Mouse (Mus musculus): ENCODE data around the gene Oscar. TPM values are rescaled to one million over a fixed set of nuclear protein-coding genes. Genes with fewer than 3 reads are reported as not detected.

Oscar gene
- polyA plus RNA-seq (2015; fragmentation: Nextera tagmentation; extraction: Ambion mirVana), result 0.11 and 0.63 TPM in 2 replicates

DNA sequence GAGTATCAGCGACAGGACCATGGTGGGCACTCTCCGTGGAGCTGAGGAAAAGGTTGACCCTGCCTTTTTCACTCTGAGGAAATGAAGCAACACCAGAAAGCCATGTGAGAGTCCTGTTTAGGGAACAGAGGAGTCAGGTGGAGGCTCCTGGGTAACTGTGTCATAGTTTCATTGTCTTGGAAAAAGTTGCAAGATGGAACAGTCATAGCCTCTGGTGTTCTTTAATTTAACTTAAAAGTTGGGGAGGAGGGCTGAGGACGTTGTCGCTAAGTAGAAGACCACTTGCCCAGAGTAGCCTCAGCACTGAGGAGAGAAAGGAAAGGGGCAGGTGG is at the start of gene Oscar:
TSS of gene Oscar (minus strand) at position 101 of the 332 bp plus-strand sequence.

DNA sequence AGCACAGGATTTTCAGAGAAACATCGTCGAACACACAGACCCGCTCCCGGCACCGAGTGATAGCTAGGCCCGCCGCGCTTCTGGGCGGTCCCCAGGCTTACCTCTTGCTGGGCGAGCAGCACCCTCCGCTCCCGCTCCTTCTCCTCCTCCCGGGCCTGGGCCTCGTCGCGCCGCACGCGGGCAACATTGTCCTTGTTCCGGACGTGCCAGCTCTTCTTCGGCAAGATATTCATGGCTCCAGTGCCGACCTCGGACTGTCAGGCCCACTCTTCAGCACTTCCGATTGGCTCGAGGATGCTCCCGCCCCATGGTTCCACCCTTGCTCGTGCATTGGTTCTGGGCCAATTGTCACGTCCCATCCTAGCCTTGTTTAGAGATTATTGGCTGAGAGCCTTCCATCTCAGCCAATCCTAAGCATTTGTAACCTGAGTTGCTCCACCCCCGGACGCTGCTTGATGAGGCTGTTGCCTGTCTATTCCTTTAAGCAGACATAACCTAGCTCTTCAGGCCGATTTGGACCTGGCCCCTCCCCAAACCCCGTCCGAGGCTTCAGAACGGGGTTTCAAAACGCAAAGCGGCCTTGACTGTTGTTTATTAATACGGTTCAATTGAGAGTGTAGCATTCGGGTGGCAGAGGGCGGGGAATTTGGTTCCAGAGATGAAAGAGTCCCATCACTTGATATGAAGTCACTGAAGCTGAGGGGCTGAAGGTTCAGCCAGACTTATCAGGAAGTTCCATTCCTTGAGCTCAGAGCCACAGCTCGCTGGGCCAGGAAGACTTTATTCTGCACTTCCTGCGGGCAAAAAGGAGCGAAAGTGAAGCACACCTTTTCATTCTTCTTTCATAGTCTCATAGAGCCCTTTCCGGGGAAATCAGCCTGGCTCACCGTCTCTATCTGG is 49.5 kb upstream of the Oscar start, which contains the start of gene Leng1:
TSS of gene Leng1 (minus strand) at position 626 of the 900 bp plus-strand sequence.

DNA sequence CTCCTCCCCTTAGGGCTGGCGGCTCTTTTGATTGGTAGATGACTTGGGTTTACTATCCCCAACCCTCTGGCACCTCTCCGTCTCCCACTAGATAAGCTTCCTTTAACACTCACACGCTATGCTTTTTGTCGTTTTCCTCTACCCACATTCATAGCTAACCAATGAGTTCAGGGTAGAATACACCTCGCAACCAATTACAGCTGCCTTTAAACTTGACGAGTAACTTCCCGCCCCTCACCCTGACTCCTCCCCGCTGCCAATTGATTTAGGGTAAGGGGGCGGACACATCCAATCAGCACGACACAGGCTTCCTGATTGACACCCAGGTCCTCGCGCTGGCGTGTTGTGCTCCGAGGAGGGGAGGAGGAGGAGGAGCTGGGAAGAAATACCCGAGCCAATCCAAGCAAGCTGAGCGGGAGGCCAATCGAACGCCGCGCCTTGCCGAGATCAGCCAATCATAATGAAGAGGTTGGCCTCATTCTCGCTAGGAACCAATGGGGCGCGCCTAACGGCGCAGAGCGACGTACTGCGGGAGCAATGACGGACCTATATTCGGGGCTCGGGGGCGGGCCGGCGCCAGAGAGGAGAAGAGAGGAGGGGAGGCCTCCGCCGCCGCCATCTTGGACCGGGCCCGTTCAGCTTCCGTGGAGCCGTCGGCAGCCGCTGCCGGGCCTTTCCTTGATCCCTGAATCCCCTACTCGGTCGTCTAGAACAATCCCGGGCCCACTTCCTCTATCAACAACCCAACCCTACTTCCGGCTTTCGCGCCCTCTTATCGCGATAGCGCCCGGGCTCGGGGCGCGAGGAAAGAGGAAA is 28.9 kb upstream of the Oscar start, which contains the start of gene Cnot3:
TSS of gene Cnot3 (plus strand) at position 597 of the 816 bp plus-strand sequence.

DNA sequence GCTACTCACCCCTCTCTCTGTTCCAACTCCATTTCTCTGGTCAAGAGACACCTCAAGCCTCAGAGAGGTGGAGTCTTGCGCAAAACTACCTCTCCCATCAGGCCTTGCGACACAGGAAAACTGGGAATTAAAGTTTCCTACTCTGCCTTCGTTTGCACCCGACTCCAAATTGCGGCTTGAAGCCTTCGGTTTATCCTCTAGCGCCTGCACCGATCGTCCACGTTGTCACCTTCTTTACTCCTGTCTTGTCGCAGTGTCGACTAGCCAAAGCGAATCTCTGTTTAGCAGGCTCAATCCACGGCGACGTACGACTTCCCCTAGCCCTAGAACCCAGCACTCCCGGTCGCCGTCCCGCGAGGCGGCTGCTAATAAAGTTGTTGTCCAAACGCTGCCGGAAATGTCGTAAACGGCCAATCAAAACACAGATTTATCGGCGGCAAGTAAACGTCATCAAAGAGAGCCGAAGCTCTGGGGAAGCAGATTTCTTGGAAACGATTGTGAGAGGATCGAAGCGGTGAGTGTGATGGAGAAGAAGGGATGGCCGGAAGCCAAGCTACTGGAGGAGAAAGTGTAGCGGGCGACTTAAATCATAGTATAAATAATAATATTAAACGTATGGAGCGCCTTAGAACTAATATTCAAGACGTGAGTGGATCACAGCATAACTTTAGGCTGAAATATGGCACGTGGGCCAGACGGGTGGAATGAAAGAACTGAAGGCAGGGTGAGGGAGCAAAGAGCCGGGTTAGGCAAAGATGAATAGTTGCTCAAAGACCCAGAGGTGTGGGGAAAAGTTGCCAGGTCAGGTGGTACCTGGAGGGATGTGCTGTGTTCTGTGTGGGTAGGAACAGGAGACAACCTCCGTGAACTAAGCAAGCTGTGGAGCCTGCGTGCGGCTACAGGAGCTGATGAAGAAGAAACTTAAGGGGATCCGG is 13.9 kb upstream of the Oscar start, which contains the start of the genes Tfpt and Prpf31:
TSS of gene Tfpt (minus strand) at position 387 of the 935 bp plus-strand sequence.
TSS of gene Prpf31 (plus strand) at position 443 of the 935 bp plus-strand sequence.

DNA sequence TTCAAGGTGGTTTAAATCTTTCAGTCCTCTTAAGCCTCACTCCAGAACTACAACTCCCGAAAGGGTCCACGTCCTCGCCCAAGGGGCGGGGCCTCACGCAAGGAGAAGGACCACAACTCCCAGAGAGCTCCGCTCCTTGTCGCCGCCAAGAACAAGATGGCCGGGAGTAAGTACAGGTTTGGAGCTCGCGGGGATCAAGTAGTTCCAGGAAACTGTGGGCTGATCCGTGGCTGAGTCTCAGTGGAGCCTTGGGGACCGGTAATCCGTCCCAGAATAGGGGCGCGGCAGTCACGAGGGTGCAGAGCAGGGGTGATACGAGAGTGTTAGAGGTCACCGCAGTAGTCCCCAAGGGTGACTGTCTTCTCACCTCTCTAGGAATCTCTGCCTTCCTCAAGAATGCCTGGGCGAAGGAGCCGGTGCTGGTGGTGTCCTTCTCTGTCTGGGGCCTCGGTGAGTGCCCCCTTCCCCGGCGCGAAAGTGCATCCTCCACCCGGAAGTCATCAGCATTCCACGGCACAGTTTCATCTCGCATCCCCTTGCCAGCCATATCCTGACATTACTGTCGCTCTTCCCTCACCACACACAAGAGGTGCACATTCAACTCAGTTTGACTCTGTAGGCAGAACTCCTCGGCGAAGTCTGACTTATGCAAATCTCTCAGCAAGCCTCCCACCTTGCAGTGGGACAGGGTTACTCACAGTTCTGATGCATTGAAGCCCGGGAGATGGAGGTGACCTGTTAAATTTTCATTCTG is 1.5 kb upstream of the Oscar start, which contains the start of gene Ndufa3:
TSS of gene Ndufa3 (plus strand) at position 132 of the 754 bp plus-strand sequence.

Small RNA genes lying within 50 kb of the gene (microRNA-seq; reads per million reads assigned to microRNA genes)
- gene Gm25100, result 0 reads per million in 2 experiments
- 1.1 to 1.2 reads per million in 2 experiments for gene Mir3572

Other genes with a start within 250 kb of the Oscar start
- gene Cacng8, start 225.5 kb downstream of the Oscar start, polyA plus RNA-seq (2015; fragmentation: Nextera tagmentation; extraction: Ambion mirVana), result 0.27 TPM in 1 of 2 replicates, not detected in the other
- 97.3 and 101 TPM in 2 replicates for gene Cacng6, start 192.0 kb downstream of the Oscar start, polyA plus RNA-seq (2015; fragmentation: Nextera tagmentation; extraction: Ambion mirVana)
- gene Tarm1, start 113.5 kb downstream of the Oscar start, polyA plus RNA-seq (2015; fragmentation: Nextera tagmentation; extraction: Ambion mirVana), result 0.30 and 0.50 TPM in 2 replicates
- gene Ndufa3, start 1.2 kb upstream of the Oscar start, polyA plus RNA-seq (2015; fragmentation: Nextera tagmentation; extraction: Ambion mirVana), result 587 and 742 TPM in 2 replicates
- gene Tfpt, start 13.8 kb upstream of the Oscar start, polyA plus RNA-seq (2015; fragmentation: Nextera tagmentation; extraction: Ambion mirVana), result 17.1 and 22.7 TPM in 2 replicates
- 32.9 and 39.9 TPM in 2 replicates for gene Prpf31, start 13.8 kb upstream of the Oscar start, polyA plus RNA-seq (2015; fragmentation: Nextera tagmentation; extraction: Ambion mirVana)
- 19.8 and 23.6 TPM in 2 replicates for gene Cnot3, start 29.1 kb upstream of the Oscar start, polyA plus RNA-seq (2015; fragmentation: Nextera tagmentation; extraction: Ambion mirVana)
- gene Leng1, start 49.7 kb upstream of the Oscar start, polyA plus RNA-seq (2015; fragmentation: Nextera tagmentation; extraction: Ambion mirVana), result 21.7 and 23.7 TPM in 2 replicates
- gene Tmc4, start 61.4 kb upstream of the Oscar start, polyA plus RNA-seq (2015; fragmentation: Nextera tagmentation; extraction: Ambion mirVana), result 1.9 and 2.5 TPM in 2 replicates
- gene Tsen34, start 76.7 kb upstream of the Oscar start, polyA plus RNA-seq (2015; fragmentation: Nextera tagmentation; extraction: Ambion mirVana), result 117 and 137 TPM in 2 replicates
- 18.1 and 19.9 TPM in 2 replicates for gene Mboat7, start 77.4 kb upstream of the Oscar start, polyA plus RNA-seq (2015; fragmentation: Nextera tagmentation; extraction: Ambion mirVana)
- gene Rps9, start 87.8 kb upstream of the Oscar start, polyA plus RNA-seq (2015; fragmentation: Nextera tagmentation; extraction: Ambion mirVana), result 882 and 890 TPM in 2 replicates
- 2.0 and 3.0 TPM in 2 replicates for gene Pirb, start 104.2 kb upstream of the Oscar start, polyA plus RNA-seq (2015; fragmentation: Nextera tagmentation; extraction: Ambion mirVana)
- 0.17 TPM in 1 of 2 replicates, not detected in the other for gene Gm15448, start 209.5 kb upstream of the Oscar start, polyA plus RNA-seq (2015; fragmentation: Nextera tagmentation; extraction: Ambion mirVana)
- gene Pira2, start 228.9 kb upstream of the Oscar start, polyA plus RNA-seq (2015; fragmentation: Nextera tagmentation; extraction: Ambion mirVana), result 0.28 and 0.62 TPM in 2 replicates